Mouse (Mus musculus) induced T-regulatory cell, adult 2 months (primary cell): ENCODE measurements around the gene Ehbp1l1.

Source experiments
- DNase-seq: peaks from one replicate; pipeline ENCODE4 v3.0.0-alpha.2; 2012; ENCODE audit warnings: low read depth

Ehbp1l1 gene

DNA sequence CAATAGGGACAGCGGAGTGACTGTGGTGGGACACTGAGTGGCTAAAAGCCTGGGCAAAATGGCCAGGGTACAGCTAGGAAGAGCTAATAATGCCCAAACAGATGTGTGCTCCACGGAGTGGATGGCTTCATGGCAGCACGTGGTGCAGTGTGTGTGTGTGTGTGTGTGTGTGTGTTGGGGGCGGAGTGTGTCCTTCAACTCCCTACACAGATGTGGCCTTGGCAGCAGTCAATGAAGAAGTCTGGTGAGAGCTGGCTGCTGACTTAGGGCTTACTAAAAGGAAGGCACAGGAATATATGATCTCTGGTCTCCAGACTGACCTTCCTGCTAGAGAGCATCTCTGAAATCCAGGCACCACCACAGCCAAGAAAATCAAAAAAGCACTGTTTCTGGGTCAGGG, 57.7 kb downstream of the Ehbp1l1 start:
- no peak for DNase-seq

DNA sequence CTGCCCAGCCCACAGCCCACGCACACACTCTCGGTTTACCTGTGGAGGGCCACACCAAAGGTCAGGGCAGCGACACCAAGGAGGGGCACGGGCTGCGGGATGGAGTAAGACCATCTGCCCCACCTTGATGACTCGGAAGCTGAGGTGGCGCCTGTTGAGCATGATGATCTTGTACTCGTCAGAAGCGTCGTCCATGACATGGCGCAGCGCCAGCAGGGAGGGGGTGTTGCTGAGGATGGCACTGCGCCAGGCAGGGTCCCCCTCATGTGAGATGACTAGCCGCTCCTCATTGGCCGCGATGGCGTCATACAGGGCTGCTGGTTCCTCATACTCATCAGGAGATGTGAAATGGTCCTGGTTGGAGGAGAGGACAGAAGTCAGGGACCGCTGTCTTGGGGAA, 59.7 kb downstream of the Ehbp1l1 start:
- no peak for DNase-seq

DNA sequence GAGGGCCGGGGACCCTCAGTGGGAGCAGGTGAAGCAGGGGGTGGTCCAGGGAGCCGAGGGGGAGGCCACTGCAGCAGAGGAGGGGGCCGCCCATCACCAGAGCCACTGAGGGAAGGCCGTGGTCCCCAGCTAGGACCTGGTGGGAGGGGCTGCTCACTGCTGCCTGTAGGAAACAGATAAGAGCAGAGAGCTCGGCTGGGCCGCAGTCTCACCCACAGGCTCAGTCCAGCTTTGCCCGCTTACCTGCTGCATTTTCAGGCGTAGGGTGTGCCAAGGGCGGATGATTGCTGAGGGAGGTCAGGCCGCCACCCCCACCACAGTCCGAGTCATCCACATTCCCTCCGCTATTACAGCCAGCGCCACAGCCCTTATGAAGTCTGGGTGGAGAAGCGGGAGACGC, 60.7 kb downstream of the Ehbp1l1 start:
- DNase-seq = no peak

DNA sequence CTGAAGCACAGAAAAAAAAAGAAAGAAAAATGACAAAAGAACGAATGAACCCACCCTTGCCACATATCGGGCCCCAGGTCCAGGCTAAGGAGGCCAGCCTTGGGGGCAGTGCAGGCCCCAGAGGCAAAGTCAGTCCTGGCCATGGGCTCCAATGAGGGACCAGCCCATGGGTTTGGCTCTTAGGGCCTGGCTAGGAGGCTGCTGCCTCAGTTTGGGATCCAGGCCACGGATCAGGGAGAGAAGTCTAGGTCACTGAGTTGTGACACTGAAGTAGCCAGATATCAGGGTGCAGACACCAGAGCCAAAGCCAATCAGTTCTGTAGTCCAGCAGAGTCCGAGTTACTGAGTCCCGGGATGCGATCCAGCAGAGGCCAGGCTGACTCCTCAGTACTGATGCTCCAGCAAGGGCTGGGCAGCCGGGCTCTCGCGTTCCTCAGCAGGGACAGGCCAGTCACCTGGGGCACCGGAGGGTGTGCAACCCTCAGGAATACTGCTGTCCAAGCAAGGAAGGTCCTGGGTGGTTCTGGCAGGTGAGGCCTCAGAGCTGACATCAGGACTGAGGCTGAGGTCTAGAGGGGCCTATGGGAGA, 61.4 kb downstream of the Ehbp1l1 start:
- DNase-seq = no peak

DNA sequence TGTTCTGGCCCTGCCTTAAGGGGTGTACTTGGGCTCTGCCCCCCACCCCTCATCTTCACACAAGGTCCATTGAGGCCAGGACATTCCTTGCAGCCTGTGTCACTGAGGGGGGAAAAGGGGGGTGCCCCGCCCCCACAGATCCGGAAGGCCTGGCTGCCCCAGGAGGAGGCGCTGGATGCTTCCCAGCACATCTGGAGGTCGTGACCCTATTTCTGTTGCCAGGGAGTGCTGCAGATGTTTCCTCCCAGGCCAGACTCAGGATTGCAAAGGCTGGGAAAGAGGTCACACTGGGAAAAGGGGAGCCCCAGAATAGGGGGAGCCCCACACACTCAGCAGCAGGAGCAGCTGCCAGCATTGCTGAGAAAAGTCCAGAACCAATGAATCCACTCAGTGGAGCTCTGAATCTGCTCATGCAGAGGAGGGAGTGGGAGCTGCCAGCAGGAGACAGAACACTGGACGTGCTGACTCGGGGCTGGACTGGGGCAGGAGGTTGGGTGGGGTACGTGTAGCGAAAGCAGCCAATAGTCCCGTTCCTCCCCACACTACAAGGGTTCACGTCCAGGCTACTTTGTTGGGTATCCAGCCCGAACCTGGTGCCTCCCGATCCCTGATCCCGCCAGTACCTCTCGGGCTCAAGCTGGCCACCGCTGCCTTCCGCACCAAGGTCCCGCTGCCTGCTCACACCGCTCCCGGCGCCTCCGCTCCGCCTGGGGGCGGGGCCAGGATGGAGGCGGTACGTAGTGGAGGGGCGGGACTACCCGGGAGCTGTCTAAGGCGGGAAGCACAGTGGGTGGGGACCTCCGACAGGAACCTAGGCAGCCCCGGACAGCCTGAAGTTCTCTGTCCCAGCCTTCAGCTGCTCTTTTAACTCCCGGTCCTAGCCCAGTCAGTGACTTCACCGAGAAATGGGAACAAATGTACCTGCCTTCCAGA, 62.9 kb downstream of the Ehbp1l1 start, which contains the start of gene Sipa1:
TSS of gene Sipa1 (minus strand) at position 727 of the 933 bp plus-strand sequence.
- DNase-seq = peak; percentile 95

DNA sequence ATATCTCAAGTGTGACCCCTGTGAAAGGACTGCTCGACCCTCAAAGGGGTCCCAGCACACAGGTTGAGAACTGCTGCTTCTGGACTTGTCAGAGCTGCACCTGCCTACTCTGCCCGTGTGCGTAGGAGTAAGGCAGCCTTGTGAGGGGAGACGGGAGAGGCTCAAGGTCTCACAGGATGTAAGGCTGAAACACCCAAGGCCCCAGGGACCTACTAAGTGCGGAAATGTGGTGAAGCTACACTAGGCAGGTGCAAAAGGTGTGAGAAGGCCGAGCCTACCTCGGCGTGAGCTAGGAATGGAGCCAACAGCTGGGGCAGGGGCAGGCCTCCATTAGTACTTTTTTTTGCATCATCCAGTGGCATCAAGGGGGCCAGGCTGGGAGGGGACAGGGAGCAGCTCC, 63.8 kb downstream of the Ehbp1l1 start:
- peak; percentile 79 for DNase-seq

DNA sequence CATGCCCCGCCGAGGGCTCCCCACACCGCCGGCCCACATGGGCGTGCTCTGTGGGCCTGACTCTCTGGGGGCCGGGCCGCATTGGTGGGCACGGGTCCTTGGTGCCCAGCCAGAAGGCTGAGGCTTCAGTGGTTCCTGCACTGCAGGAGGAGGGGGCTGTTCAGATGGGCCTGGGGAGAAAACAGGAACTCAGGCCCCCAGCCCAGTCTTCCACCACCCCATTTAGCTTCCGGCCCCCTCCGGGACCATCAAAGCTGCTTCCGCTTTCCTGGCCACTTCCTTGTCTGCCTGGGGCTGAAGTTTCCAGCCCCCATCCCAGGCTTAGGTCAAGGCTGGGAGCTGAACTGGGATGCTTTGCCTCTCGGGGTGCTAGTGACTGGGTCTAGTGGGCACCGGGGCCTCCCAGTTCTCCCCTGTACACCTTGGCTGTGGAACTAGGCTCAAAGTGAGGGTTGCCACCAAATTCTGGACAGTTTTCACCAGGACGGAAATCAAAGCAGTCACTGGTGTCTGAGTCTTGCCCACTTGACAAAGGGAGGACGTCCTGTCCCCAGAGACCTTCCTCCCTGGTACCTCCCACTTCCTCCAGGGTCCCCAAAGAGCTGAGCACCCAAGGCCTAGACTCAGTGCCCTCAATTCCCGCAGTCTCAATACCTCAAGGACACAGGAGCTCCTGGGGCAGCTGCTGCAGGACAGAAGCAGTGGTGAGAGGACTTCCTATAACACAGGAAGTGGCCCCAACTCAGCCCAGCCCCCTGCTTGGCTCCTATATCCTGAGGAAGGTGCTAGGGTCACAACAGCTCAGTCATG, 65.0 kb downstream of the Ehbp1l1 start:
- DNase-seq = peak; percentile 73
